Mouse (Mus musculus) cortical plate, adult 2 months (tissue): ENCODE data around the gene Nfu1.

Source experiments
- CTCF ChIP-seq: fragments of 200-500 bp; IDR thresholded peaks from 2 replicates; pipeline ENCODE4 v1.5.1; 2011; ENCODE audit warnings: mild to moderate bottlenecking, control low read depth, low read length; ENCODE audit not compliant: insufficient read depth; ENCODE audit errors: extremely low read depth
- POLR2A ChIP-seq: fragments of 200-500 bp; IDR thresholded peaks from 2 replicates; pipeline ENCODE4 v1.6.1; 2011; ENCODE audit warnings: mild to moderate bottlenecking, low read length, control low read depth; ENCODE audit not compliant: insufficient read depth; ENCODE audit errors: extremely low read depth

DNA sequence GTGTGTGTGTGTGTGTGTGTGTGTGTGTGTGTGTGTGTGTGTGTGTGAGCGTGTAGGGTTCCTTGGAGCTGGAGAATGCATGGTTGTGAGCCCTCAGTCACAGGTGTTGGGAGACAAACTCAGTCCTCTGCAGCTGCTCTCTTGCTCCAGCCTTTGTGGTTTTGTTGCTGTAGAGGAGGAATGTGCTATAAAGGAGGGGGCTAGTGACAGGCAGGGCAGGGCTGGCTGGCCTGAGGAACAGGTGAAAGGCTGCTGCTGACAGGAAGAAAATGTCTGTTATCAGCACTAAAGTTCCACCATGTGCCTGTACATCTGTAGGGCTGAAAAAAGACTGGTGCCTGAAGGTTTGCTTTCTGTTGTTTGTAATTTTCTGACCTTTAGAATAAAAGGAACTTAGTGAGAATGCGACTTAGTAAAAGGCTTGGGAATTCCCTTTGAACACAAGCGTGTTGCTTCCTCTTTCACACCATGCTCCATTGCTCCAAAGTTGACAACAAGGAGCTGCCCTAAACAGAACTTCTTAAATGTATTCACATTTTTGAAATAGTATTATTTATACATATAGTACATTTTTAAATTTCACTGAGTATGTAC, 66.2 kb downstream of the Nfu1 start:
- TF ChIP-seq CTCF (no peak), POLR2A (no peak)
